Mouse (Mus musculus) liver, embryonic 14.5 days (tissue): ENCODE results near the gene Rab9. TPM values are rescaled to one million over a fixed set of nuclear protein-coding genes. Genes with fewer than 3 reads are reported as not detected.

Experiments
- ATAC-seq: fragments of 200-750 bp; cut with Nextera tagmentation; 2 replicates; pipeline ENCODE4 v1.8.0; 2017; ENCODE audit warnings: moderate number of reproducible peaks, mild to moderate bottlenecking, moderate library complexity; ENCODE audit not compliant: insufficient read depth
- DNase-seq, 3 experiments: peaks; one replicate each; pipeline ENCODE4 v3.0.0-alpha.2; 2012 to 2013; ENCODE audit warnings: low read depth in 3 of 3, low spot score in 3 of 3
- H3K27ac ChIP-seq: fragments of 300-500 bp; sonication (generic); 2 replicates; pipeline ENCODE4 v1.5.1; 2014; ENCODE audit warnings: moderate library complexity, mild to moderate bottlenecking, control low read depth, inconsistent platforms
- H3K27me3 ChIP-seq: fragments of 300-500 bp; sonication (generic); 2 replicates; pipeline ENCODE4 v1.6.1; 2014; ENCODE audit warnings: mild to moderate bottlenecking, low read length, moderate library complexity; ENCODE audit not compliant: control insufficient read depth, insufficient read depth
- H3K36me3 ChIP-seq: fragments of 300-500 bp; sonication (generic); replicated peaks from 2 replicates; pipeline ENCODE4 v1.6.1; 2014; ENCODE audit warnings: low read depth; ENCODE audit not compliant: control insufficient read depth, insufficient read depth
- H3K4me1 ChIP-seq, 2 experiments: fragments of 200-500 bp in 1 of 2; fragments of 300-500 bp in 1 of 2; sonication (generic) in 1 of 2; replicated peaks; 2 replicates each; pipeline ENCODE4 v1.6.1; 2012 to 2014; ENCODE audit warnings: antibody characterized with exemption in 1 of 2, inconsistent platforms in 1 of 2, low read length in 1 of 2; ENCODE audit not compliant: control insufficient read depth in 2 of 2, insufficient read depth in 2 of 2
- H3K4me2 ChIP-seq: fragments of 300-500 bp; sonication (generic); 2 replicates; pipeline ENCODE4 v1.6.1; 2014; ENCODE audit warnings: low read depth, mild to moderate bottlenecking, control low read depth, moderate library complexity
- H3K4me3 ChIP-seq, 2 experiments: fragments of 200-500 bp in 1 of 2; fragments of 300-500 bp in 1 of 2; sonication (generic) in 1 of 2; 2 replicates each; pipeline ENCODE4 v1.5.1; 2012 to 2014; ENCODE audit warnings: low read depth in 2 of 2, low read length in 2 of 2, mild to moderate bottlenecking in 2 of 2, control low read depth in 1 of 2, inconsistent platforms in 1 of 2, moderate library complexity in 1 of 2; ENCODE audit not compliant: insufficient read depth in 1 of 2
- H3K9ac ChIP-seq: fragments of 300-500 bp; sonication (generic); replicated peaks from 2 replicates; pipeline ENCODE4 v1.6.1; 2014; ENCODE audit warnings: mild to moderate bottlenecking, control low read depth, moderate library complexity
- H3K9me3 ChIP-seq: fragments of 300-500 bp; sonication (generic); 2 replicates; pipeline ENCODE4 v1.6.1; 2016; ENCODE audit warnings: low read length, mixed read lengths; ENCODE audit not compliant: control insufficient read depth
- CTCF ChIP-seq: IDR thresholded peaks from 2 replicates; pipeline ENCODE4 v1.5.1; 2016; ENCODE audit warnings: antibody characterized with exemption, low read depth, control low read depth
- EP300 ChIP-seq: IDR thresholded peaks from 2 replicates; pipeline ENCODE4 v1.6.1; 2016; ENCODE audit warnings: antibody characterized with exemption, low read depth
- WGBS: fragments of 180-500 bp; shearing (Covaris S2); extraction: QIAGEN DNeasy Blood & Tissue Kit; methylation state at CpG from one replicate; pipeline ENCODE4 v1.1.7; 2014; ENCODE audit not compliant: insufficient replicate concordance; 5-methylcytosine and 5-hydroxymethylcytosine counted together
- polyA plus RNA-seq, 2 experiments: library from polyadenylated mRNA; depleted of rRNA in 1 of 2; stranded (reverse) in 1 of 2; unstranded in 1 of 2; fragments of >200 nt; fragmentation: Nextera tagmentation in 1 of 2; extraction: Ambion mirVana in 1 of 2; gene quantifications; 2 replicates each; pipeline versions ENCODE4 v1.2.1 to v1.2.3; 2012 to 2014

The Rab9 gene
- polyA plus RNA-seq (2012; rRNA removed) (6.7 and 11.3 TPM in 2 replicates), polyA plus RNA-seq (2014; fragmentation: Nextera tagmentation; extraction: Ambion mirVana) (22.2 and 22.3 TPM in 2 replicates)

DNA sequence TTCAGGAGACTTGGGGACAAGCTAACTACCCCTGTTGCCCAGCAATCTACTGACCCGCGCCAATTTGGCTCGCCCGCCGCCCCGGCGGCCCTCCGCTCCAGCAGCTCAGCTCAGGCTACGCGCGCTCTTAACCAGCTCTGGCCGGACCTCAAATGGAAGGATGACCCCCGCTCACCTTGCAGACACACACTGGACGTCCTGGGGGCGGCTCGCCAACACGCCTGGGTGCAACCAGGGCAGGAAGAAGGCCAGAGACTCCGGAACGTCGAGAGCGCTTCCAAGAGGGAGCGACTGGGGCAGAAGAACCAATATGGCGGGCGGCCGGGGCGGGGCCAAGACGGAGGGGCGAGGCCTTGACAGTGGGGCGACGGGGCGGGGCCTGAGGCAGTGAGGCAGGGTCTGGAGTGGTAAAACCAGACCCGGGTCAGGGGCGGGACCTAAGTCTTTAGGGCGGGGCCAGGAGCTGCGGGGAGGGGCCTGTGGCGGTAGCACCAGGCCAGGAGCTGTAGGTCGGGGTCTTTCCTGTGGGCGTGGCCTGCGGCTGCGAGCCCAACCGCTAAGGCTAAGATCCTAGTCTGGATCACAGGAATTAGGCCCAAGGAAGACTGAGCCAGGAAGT is at the start of gene Rab9:
Gene Rab9 (minus strand): TSS at position 503 of the 619 bp plus-strand sequence.
- no peaks in the 10 kb centered on the region for H3K27me3 ChIP-seq
- peak; percentile 98 for ATAC-seq
- WGBS: 15% methylated on average over 38 of the region's 41 CpGs
- peak within 1 kb of the TSS; percentile 75 for H3K4me2 ChIP-seq
- peak; percentile 75 to 76 (median 76) for DNase-seq
- no peaks in the 10 kb centered on the region; the same call in 1 of the 2 replicates for H3K36me3 ChIP-seq
- H3K9ac ChIP-seq: peak within 1 kb of the TSS; percentile 67
- H3K4me1 ChIP-seq: peaks cover 0 to 3% of the 10 kb centered on the region in 2 experiments; a peak in 2 of 4 replicates
- H3K9me3 ChIP-seq: no peaks in the 10 kb centered on the region
- TF ChIP-seq CTCF (no peak), EP300 (no peak)
- no peak within 1 kb of the TSS; the same call in none of the 2 replicates for H3K27ac ChIP-seq
- peak within 1 kb of the TSS; percentile 81 to 98 for H3K4me3 ChIP-seq

GRCm38 (mm10) chrX:166528126-166528525 is 48.5 kb upstream of the Rab9 start:
- Histone ChIP-seq H3K27ac (no peak overlapping the region), H3K36me3 (no peaks in the 10 kb centered on the region), H3K9ac (no peak overlapping the region), H3K9me3 (no peaks in the 10 kb centered on the region), H3K4me3 (no peak overlapping the region), H3K27me3 (no peaks in the 10 kb centered on the region), H3K4me1 (no peaks in the 10 kb centered on the region), H3K4me2 (no peak overlapping the region)
- no peak for ATAC-seq
- DNase-seq: no peak
- WGBS: 63% methylated on average over 3 of the region's 3 CpGs
- no peak for TF ChIP-seq CTCF
- TF ChIP-seq EP300: no peak

- no peak overlapping the region for H3K27ac ChIP-seq
- no peak for ATAC-seq
- no peak for TF ChIP-seq CTCF
- no peak for TF ChIP-seq EP300
- WGBS: 75% methylated on average over 2 of the region's 2 CpGs
- no peaks in the 10 kb centered on the region for H3K9me3 ChIP-seq
- no peak overlapping the region for H3K9ac ChIP-seq
- no peak for DNase-seq
- H3K4me3 ChIP-seq: no peak overlapping the region
- no peaks in the 10 kb centered on the region for H3K27me3 ChIP-seq
- no peaks in the 10 kb centered on the region for H3K36me3 ChIP-seq
- H3K4me1 ChIP-seq: no peaks in the 10 kb centered on the region
- no peak overlapping the region for H3K4me2 ChIP-seq
Observed at GRCm38 (mm10) chrX:166525637-166526315, 46.1 kb upstream of the Rab9 start.

DNA sequence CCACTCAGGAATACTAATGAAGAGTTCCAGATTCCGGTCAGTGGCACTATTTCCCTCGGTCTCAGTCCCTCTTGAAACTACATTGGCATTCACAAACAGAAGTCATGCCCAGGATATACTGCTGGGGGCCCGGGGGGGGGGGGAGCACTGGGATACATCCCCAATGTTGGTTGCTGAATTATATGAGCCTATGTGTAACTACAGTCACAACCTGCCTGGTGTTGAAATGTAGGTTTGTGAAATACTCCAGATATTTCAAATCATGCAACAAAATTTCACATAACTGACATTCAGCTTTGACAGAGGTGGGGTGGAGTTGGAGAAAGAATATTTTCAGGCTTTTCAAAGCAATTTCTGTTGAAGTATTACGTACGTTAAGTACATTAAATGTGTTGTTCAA is 41.1 kb upstream of the Rab9 start:
- TF ChIP-seq EP300: no peak
- Histone ChIP-seq H3K36me3 (no peaks in the 10 kb centered on the region), H3K27ac (no peak overlapping the region), H3K9ac (no peak overlapping the region), H3K4me3 (no peak overlapping the region), H3K9me3 (no peaks in the 10 kb centered on the region), H3K4me1 (no peaks in the 10 kb centered on the region), H3K4me2 (no peak overlapping the region), H3K27me3 (no peaks in the 10 kb centered on the region)
- DNase-seq: no peak
- ATAC-seq: no peak
- WGBS: 53% methylated on average over 5 of the region's 5 CpGs

- WGBS: 62% methylated on average over 16 of the region's 16 CpGs
- no peak for ATAC-seq
- TF ChIP-seq CTCF (no peak), EP300 (no peak)
- Histone ChIP-seq H3K9ac (no peak within 1 kb of the TSS), H3K4me3 (no peak within 1 kb of the TSS), H3K9me3 (no peaks in the 10 kb centered on the region), H3K27me3 (no peaks in the 10 kb centered on the region), H3K4me2 (no peak within 1 kb of the TSS), H3K4me1 (peaks cover 0 to 6% of the 10 kb centered on the region in 2 experiments; a peak in 3 of 4 replicates), H3K36me3 (no peaks in the 10 kb centered on the region), H3K27ac (no peak within 1 kb of the TSS)
- no peak for DNase-seq
Observed at GRCm38 (mm10) chrX:166518345-166518744, 38.7 kb upstream of the Rab9 start, which contains the start of gene Tceanc. Gene Tceanc, minus strand, starts transcription at chrX:166518567.
